Mouse (Mus musculus) c-Kit-positive CD71-positive TER-119-negative erythroid progenitor cells, embryonic 14.5 days (primary cell): ENCODE measurements around the gene Tigar.

Experiments used
- DNase-seq: peaks from one replicate; pipeline ENCODE4 v3.0.0-alpha.2; 2013; ENCODE audit warnings: low read depth

The Tigar gene

DNA sequence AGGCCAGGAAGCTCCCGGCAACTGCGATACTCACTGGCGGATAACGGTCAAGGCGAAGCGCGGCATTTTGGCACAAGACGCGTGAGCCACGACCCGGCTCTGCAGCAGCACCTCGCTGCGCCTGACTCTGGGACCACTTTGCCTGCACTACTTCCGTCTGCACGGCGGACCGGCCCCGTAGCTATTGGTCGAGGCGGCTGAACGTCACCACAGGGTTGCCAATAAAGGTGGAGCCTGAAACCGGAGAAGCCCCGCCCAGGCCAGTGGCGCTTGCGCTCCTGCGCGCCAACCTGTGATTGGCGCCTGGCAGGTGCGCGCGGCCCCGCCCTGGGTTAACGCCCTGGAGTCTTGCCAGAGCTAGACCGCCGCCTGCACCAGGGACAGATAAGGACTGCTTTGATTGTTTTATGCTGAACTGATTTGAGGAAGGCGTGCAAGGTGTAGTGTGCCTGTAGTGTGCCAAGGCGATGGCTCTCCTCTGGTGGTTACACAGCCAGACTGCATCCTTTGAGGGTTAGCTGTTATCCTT, at the start of gene Tigar:
Gene Tigar, minus strand, starts transcription at position 156 of the 529 bp plus-strand sequence.
- DNase-seq = peak; percentile 66

DNA sequence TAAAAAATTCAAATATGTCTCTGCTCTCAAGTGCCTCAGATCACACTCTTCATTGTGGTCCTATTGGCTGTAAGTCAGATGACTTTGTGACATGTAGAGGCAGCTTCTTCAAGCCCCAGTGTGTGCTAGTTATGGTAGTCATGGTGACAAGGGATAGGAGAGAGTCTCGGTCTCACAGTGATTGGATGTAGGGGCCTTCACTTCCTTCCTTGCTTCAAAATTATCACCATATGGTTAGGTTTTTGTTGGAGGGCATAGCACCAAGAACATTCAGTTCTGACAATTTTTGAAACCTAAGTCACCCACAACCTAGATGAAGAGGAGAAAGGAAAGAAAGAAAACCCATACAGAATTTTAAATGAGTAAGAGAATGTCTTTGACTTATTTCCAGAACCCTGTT, 48.0 kb upstream of the Tigar start:
- no peak for DNase-seq

DNA sequence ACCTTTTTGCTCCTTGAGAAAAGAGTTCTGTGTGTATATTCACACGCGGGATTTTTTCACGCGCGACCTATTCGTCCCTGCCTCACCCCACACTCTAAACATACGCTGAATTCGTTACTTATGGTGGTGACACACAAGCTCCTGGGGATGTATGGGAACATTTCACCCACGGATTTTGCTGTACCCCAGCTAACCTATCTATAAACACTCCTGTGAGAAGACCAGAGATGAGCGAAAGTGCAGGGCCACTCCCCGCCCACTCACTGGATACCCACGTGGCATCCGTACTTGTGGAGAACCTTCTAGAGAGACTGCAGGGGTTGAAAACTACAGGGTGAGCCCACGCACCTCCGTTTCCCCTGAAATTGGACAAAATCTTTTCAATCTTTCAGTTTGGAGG, 46.1 kb upstream of the Tigar start:
- DNase-seq = no peak

DNA sequence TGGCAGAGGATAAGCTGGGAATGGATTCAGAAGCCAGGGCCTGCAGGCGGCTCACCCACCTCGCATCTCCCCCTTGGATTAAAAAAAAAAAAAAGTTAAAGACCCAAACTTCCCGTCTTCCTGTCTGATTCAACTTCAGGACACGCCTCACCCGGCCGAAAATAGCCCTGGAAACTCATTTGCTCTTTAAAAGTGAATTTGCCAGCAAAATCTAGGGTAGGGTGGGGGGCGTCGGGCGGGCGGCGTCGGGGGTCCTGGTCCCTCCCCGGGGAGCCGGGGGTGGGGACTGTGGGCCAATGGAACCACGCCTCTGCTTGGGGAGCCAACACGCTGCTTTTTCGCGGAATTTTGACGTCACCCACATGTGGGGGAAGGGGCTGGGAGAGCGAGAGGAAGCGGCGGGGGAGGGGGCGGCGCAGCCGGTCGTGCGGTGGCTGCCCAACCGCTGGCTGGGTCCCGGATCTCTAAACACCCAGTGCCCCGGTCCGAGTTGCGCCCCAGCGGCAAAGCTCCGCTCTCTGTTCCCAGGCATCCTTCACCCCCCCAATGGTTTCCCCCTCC, 45.4 kb upstream of the Tigar start:
- no peak for DNase-seq

DNA sequence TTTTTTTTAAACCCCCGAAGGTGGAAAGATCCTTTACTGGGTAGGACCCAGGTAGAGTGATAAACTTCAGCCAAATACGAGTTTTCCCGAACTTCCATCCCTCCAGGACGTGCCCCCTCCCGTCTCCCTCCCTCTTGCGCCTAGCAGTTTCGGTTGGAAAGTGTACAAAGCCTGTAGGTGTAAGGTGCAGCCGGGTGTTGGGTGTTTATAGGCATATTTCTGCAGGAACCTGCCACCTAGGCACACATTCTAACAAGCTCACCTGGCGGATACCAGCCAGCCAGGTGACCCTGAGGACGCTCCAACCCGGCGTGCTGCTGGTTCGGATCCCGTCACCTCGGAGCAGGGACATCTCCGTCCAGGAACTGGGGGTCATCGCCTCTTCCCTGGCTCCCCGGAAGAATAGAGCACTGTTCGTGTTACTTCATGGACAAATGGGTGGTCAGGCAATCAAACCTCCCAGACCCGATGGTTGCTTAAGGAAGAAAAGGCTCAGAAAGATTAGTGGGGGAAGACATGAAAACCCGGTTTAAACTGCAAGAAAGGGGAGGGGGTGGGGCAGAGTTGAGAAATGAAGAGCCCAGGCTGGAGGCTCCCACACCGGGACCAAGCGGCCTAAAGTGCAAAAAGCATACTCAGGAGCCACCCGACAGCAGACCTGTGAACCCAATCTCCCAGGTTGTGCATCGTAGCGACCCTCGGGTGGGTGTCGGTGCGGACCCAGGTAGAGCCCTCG, 44.8 kb upstream of the Tigar start:
- no peak for DNase-seq

DNA sequence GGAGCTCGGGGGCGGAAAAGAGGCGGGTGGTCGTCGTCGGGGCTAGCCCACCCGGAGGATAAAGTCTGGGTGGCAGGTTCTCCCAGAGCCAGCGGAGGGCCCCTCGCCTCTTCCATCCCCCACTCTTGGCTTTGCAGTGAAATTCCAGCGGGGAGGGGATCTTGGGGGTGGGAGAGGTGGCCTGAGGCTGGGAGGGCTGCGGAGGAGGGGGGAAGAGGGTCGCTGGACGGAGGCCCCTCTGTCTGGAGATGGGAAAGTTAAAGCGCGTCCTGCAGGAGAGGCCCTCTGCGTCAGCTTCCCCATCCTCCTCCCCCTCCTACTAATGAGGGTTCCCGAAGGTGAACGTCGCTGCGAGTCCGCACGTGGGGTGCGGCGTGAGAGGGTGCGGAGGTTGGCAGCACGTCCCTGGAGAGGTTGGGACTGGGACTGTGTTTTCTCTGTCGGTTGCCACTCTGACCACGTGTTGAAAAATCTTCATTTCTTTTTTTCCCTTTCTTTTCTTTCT, 44.0 kb upstream of the Tigar start:
- no peak for DNase-seq

DNA sequence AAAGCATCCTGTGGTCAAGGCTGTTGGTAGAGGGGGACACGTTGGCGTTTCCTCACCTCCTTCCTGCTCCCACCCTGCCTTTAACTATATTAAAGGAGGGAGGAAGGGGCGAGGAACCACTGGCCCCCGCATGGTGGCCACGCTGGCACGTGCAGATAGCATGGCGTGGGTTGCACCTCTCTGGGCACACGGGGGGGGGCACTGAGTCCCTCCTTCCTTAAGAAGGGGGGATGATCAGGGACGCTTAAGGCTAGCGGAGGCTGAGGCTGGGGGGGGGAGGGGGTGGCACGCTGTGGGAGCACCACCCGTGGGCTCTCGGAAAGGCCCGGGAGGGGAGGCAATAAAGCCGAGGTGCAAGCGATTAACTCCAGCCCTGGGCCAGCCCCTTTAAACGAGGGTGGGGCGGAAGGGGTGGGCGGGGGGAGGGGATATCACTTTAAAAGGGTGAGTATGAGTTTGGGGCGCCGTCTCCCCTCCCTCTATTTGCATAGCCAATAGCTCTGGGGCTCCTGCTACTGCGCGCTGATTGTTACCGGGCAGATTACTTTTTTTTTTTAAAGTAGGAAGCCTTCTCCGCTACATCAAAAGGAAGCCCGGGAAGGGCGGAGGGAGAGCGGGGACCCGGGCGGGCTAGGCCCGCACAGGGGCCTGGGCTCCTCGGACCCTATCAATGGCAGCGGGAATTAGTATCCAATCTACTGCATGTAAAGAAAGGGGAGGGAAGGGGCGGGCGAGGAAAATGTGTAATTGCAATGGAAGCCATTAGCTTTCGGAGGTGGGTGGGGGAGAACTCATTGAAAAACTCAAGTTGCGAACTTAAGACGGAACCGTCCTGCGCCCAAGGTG, 43.0 kb upstream of the Tigar start, which contains the start of gene Ccnd2:
Gene Ccnd2, minus strand, starts transcription at position 88 of the 846 bp plus-strand sequence.
- DNase-seq = peak; percentile 52

DNA sequence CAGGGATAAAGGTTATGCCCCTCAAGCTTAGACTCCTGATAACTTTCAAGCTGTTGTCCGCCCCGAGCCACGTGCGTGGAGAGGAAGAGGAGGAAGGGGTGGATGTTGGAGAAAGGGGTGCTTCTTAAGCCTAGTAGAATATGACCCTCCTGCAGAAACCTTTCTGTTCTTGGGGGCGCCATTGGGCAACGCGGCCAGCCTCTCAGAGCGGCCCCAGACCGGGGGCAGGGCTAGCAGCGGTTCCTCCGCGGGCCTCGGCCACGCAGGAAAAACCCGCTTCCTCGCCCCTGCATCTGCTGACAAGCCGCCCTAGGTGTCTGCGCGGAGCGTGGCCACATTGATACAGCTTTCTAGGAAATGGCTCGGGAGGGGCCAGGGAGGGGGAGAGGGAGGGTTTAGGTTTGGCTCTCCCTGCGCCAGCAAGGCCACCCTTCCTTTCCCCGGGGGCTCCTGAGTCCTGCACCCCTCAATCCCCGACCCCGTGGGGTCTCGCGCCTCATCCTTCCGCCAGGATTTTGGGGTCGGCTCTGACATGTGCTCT, 42.3 kb upstream of the Tigar start:
- DNase-seq = peak; percentile 67

DNA sequence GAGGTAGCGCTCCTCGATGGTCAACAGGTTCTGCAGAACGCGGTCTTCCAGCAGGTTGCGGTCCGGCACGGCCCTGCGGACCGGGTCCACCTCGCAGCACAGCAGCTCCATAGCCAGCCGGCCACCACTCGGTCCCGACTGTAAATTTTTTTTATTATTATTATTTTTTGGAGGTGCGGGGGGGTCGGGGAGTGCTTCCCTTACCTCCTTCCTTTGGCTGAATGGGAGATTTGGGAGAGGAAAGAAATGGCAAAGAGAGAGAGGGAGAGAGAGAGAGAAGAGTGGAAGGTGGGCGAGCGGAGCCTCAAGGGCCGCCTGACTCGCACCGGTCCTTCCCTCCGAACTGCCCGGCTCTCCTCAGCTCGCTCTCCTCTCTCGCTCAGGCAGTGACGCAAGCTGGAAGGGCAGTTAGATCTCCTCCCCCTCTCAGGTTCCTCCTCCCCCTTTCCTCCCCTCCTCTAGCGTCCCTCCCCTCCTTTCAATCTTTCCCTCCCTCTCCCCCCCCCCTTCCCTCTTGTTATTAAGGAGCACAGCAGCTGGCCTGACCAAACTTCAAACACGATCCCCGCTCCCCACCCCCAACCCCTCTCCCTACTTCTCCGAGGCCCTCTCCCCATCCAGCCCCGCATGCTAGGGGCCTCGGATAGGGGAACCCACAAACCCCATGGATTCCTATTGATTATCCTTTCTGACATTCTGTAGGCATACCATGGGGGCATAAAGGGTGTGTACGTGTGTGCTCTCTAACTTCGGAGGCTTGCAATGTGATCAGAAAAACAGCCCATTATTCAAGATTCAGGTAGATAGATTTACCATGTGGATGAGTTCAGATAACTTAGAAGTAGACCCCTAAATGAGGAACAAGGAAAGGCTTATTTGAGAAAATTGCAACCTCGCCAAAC, 41.6 kb upstream of the Tigar start:
- DNase-seq = peak; percentile 69

DNA sequence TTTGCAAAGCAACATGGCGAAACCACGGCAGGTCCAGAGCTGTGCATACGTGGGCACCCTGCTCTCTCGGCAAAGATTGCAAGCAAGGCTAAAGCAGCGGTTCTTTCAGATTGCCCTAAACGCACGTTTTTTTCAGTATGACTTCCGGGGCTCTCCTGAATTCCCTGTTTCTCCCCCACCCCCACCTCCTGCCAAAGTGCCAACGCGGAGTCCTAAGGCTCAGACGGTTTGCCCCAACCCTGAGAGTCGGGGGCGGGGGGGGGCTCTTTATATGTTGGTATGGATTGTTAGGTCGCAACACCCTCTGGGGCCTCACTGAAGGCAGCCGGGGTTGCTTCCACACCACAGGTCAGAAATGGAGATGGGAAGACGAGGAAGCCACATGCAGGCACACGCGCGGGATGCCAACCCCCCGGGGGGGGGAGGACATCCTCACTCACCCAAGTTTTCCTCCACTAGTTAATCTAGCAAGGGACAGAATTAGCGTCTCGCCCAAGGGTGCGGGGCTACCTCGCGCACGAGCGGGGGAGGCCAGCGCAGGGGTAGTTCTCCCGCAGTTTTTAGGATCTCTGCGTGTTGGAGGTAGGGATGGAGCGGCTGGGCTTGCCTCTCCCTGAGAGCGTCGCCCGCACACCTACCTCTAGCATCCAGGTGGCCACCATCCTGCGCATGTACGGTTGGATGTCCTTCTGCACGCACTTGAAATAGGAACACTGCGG, 40.7 kb upstream of the Tigar start:
- DNase-seq = no peak

DNA sequence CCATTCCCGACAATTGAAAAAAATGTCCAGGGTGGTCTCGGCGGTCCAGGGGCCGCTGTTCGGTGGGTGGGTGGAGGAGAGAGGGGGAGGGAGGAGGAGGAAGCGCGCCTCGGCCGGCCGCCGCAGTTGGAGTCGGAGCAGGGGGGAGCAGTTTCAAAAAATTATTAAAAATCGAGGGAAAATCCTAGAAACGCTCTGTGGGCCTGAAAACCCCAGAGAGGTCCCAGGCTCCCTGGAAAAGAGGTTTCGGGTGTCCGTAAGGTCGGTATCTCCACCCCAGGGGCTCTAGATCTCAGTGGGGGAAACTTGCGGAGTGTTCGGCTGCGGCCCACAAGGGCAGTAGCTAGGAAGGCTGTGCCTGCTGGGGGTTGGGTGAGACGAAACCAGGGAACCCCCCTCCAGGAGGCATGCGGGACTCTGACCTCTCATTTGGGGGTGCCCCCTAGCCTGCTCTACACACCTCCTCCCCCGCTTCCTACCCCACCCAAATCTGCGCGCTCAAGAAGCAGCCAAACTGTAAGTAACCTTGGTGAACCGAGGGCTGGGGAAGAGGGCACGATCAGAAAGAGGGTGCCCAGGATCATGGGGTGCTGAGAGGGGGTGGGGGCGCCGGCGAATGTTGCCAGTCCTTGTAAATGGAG, 40.1 kb upstream of the Tigar start:
- DNase-seq = no peak

DNA sequence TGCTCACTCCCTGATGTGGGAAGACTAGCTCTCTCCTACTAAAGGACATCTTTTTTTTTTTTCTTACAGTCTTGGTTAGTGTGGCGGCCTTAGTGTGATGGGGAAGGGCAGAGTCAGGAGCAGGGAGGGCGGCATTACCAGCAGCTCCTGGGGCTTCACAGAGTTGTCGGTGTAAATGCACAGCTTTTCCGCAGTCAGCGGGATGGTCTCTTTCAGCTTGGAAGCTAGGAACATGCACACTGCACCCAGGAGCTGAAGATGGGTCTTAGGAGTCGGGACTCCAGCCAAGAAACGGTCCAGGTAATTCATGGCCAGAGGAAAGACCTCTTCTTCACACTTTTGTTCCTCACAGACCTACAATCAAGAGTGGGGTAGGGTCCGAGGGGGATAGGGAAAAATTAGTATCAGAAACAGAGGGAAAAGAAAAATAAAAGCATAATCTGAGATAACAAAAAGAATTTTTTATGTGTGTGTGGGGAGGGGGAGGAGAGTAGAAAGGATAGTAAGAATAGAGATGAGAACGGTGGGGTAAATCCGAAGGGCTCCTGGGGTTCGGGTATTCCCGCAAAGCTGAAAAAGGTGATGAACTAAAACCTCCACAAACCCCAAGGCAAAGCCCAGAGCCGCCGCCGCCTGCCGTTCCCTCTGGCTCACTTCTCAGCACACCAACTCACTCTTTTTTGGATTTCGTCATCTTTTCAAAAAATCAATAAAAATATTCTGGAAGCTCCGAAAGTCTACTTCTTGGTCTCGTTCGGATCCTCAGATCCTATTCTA, 39.4 kb upstream of the Tigar start:
- DNase-seq = no peak

DNA sequence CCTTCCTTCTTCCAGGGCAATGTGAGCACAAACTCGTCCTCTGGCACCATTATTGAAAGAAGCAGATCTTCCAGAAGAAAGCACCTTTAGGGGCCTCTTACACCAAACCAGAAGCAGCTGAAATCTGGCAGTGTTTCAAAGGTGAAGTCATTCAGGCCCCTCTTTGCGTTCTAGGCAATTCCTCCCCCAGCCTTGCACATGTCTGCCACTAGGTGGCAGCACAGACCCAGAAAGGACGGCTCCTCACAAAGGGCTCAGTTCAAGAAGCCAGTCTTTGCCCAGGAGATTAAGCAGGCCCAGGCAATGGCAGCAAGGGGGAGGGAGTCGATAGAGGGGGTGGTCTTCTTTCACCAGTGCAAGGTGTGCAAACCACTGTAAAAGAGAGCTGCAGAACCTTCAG, 38.3 kb upstream of the Tigar start:
- peak; percentile 75 for DNase-seq

DNA sequence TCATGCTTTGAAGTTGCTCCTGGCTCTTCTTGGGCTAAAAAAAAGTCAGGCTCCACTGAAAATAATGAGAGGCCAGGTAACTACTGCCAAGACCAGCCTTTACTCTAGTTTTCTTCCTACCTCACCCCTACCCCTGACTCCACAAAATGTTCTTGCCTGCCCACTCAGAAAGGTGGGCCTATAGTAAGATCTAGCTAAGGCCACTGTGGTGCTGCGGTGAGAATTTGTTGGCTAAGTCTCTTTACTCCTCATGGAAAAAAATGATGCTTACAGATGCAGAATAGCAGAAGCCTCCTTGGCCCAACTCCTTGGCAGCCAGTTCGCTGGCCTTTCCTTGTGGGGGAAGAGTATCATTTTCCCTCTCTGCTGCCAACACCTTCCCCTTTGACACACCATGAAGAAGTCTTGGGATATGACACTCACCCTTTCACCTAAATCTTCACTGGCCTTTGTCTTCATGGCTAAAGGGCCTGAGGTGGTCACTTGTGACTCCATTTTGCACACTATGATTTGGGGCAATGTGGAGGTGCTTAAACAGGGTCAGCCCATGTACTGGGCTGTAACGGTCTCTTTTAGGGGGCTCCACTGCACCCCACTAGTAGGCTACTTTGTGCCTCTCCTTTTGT, 37.1 kb upstream of the Tigar start:
- DNase-seq = no peak

DNA sequence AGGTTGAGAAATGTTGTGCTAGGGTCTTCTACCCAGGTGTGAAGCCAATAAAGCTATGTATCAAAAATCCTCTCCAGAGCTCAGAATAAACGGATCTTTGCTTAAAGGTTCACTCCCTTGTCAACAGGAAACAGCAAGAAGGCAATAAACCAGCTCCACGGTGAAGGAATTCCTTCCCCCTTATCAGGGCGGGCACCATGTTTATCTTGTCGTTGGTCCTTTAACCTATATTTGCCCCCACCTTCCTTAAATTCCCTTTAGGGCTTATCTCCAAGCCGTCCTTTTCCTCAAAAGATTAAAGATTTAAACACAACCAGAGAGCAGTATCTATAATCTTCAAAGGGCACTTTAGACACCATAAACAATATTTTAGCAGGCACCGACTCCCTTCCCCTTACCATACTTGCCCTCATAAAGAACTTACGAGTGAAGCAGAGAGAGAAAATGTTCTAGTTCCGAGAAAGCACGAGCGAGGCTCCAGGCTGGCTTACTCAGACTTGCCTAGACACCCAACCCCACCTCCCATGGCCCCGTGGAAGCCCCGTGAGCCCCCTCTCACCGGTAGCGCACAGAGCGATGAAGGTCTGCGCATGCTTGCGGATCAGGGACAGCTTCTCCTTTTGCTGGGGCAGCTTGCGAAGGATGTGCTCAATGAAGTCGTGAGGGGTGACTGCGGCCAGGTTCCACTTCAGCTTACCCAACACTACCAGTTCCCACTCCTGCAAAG, 36.3 kb upstream of the Tigar start:
- no peak for DNase-seq

DNA sequence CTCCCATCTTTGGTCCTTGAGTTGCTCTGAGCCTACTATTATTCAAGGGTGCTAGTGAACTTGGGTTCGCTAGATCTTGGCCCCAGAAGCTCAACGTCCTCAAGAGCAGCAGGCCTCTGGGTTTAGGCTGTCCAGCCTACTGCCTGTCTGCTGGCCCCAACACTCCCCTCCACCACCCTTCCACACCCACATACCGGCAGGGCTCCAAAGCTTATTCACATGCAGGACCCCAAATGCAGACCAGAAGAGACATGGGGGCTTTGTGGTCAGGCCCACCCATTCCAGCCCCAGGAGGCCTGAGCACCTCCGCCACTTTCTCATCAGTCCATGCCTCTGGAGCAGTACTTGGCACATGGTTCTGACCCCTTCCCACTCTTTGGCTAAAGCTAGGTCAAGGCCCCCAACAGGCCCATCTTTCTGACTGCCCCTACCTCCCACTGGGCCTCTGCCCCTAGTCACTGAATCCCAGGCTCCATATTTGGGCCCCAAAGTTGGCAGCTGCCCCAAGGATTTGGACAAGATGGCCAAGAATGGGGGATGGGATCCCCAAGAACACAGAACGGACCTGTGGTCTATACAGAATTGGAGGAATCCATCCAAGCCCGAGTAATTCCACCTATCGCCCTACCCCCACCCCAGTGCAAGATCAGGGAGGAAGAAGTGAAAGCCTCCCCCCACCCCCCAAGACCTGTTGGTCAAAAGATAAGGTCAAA, 34.4 kb upstream of the Tigar start:
- DNase-seq = no peak

DNA sequence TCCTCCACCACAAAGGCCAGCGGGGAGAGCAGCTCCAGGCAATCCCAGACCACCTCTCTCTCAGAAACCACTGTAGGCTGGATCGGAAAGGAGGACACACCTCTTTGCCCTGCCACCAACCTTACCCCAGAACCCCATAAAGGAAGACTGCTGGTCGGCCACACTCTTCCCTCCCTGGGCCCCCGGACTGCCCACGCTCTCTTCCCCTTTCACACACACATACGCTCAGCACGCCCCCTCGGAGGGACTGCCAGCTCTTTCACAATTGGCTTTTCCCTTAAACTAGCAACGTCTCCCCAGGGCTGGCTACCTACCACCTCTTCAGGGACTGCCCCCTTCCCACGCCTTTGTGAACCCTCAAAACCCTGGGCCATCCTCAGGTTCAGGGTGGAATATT, 33.8 kb upstream of the Tigar start:
- DNase-seq = no peak
